Mouse (Mus musculus): ENCODE measurements around the gene Lcorl.

Gene Lcorl

GRCm38 (mm10) chr5:45857254-45858011 is at the start of gene Lcorl:
Lcorl (minus strand) TSS chr5:45857615.
- DNase-seq (ENCODE audit: low spot score) = peak; percentile 91

GRCm38 (mm10) chr5:45904683-45905082 is 47.3 kb upstream of the Lcorl start:
- DNase-seq (ENCODE audit: low spot score) = no peak

GRCm38 (mm10) chr5:45903246-45903645 is 45.8 kb upstream of the Lcorl start:
- DNase-seq (ENCODE audit: low spot score) = no peak

GRCm38 (mm10) chr5:45895362-45895761 is 37.9 kb upstream of the Lcorl start:
- DNase-seq (ENCODE audit: low spot score) = no peak

GRCm38 (mm10) chr5:45893696-45894095 is 36.3 kb upstream of the Lcorl start:
- no peak for DNase-seq (ENCODE audit: low spot score)

GRCm38 (mm10) chr5:45876328-45876727 is 18.9 kb upstream of the Lcorl start:
- DNase-seq (ENCODE audit: low spot score) = no peak

- no peak for DNase-seq (ENCODE audit: low spot score)
Observed at GRCm38 (mm10) chr5:45875472-45875871, 18.1 kb upstream of the Lcorl start.

- DNase-seq (ENCODE audit: low spot score) = no peak
Observed at GRCm38 (mm10) chr5:45874284-45875030, 17.0 kb upstream of the Lcorl start.

- no peak for DNase-seq (ENCODE audit: low spot score)
Observed at GRCm38 (mm10) chr5:45858368-45858767, 953 bp upstream of the Lcorl start.

- DNase-seq (ENCODE audit: low spot score) = peak; percentile 63
Observed at GRCm38 (mm10) chr5:45856876-45857253, 550 bp downstream of the Lcorl start.

- peak; percentile 65 for DNase-seq (ENCODE audit: low spot score)
Observed at GRCm38 (mm10) chr5:45856303-45856821, 1.1 kb downstream of the Lcorl start.

GRCm38 (mm10) chr5:45855526-45856302 is 1.7 kb downstream of the Lcorl start:
- DNase-seq (ENCODE audit: low spot score) = peak; percentile 62

- no peak for DNase-seq (ENCODE audit: low spot score)
Observed at GRCm38 (mm10) chr5:45844723-45845122, 12.7 kb downstream of the Lcorl start.

GRCm38 (mm10) chr5:45835131-45835530 is 22.3 kb downstream of the Lcorl start:
- no peak for DNase-seq (ENCODE audit: low spot score)

- DNase-seq (ENCODE audit: low spot score) = no peak
Observed at GRCm38 (mm10) chr5:45811527-45811926, 45.9 kb downstream of the Lcorl start.

- no peak for DNase-seq (ENCODE audit: low spot score)
Observed at GRCm38 (mm10) chr5:45791864-45792263, 65.6 kb downstream of the Lcorl start.

- DNase-seq (ENCODE audit: low spot score) = no peak
Observed at GRCm38 (mm10) chr5:45790221-45790620, 67.2 kb downstream of the Lcorl start.

GRCm38 (mm10) chr5:45757502-45758121 is 99.8 kb downstream of the Lcorl start:
- DNase-seq (ENCODE audit: low spot score) = no peak

GRCm38 (mm10) chr5:45737911-45738310 is 119.5 kb downstream of the Lcorl start:
- DNase-seq (ENCODE audit: low spot score) = no peak

GRCm38 (mm10) chr5:45733751-45734150 is 123.7 kb downstream of the Lcorl start:
- no peak for DNase-seq (ENCODE audit: low spot score)

GRCm38 (mm10) chr5:45718848-45719488 is 138.4 kb downstream of the Lcorl start:
- no peak for DNase-seq (ENCODE audit: low spot score)
